Mouse (Mus musculus): ENCODE measurements around the gene Vmn2r65.

Vmn2r65 gene

GRCm38 (mm10) chr7:84964015-84964414, at the start of gene Vmn2r65:
Gene Vmn2r65, minus strand, starts transcription at chr7:84964115.
- no peak for DNase-seq

- DNase-seq, result no peak
These were observed 48.3 kb upstream of the Vmn2r65 start, which contains the start of gene Vmn2r66 for GRCm38 (mm10) chr7:85012168-85012567. Gene Vmn2r66, minus strand, starts transcription at chr7:85012268.

GRCm38 (mm10) chr7:84996694-84997093, 32.8 kb upstream of the Vmn2r65 start:
- no peak for DNase-seq

Measured in kidney, adult 8-10 months (tissue).